Mouse (Mus musculus) gastrocnemius, postnatal 10 days (tissue): ENCODE measurements at regions not wholly inside any gene's neighbourhood (a gene's known extent, or its start where the extent isn't known, plus 50 kb on each side); places are given as distances from the start of the nearest gene placed in this dataset.

Experiments
- DNase-seq: peaks from one replicate; pipeline ENCODE4 v3.0.0; 2021; ENCODE audit warnings: mixed read lengths

- no peak for DNase-seq
Measured at GRCm38 (mm10) chr4:127756238-127756637, 214.5 kb downstream of the CK137956 start.

- DNase-seq: no peak
Measured at GRCm38 (mm10) chr4:127750781-127751180, 220.0 kb downstream of the CK137956 start.

GRCm38 (mm10) chr4:127747876-127748275 lies 222.9 kb downstream of the CK137956 start:
- peak; percentile 17 for DNase-seq

- DNase-seq: no peak
Measured at GRCm38 (mm10) chr4:127736781-127737180, 234.0 kb downstream of the CK137956 start.

GRCm38 (mm10) chr4:127736151-127736550 lies 234.6 kb downstream of the CK137956 start:
- no peak for DNase-seq

- DNase-seq: no peak
Measured at GRCm38 (mm10) chr4:127734641-127735040, 236.1 kb downstream of the CK137956 start.

- no peak for DNase-seq
Measured at GRCm38 (mm10) chr4:127718661-127719060, 252.1 kb downstream of the CK137956 start.

- no peak for DNase-seq
Measured at GRCm38 (mm10) chr4:127712274-127712673, 258.5 kb downstream of the CK137956 start.

- no peak for DNase-seq
Measured at GRCm38 (mm10) chr4:127710816-127711215, 259.9 kb downstream of the CK137956 start.

GRCm38 (mm10) chr4:127709746-127710145 lies 261.0 kb downstream of the CK137956 start:
- no peak for DNase-seq

GRCm38 (mm10) chr4:127708186-127708585 lies 262.6 kb downstream of the CK137956 start:
- DNase-seq: no peak

- DNase-seq: no peak
Measured at GRCm38 (mm10) chr4:127707126-127707525, 263.6 kb downstream of the CK137956 start.

- no peak for DNase-seq
Measured at GRCm38 (mm10) chr4:127701651-127702050, 269.1 kb downstream of the CK137956 start.

GRCm38 (mm10) chr4:127689986-127690385 lies 280.8 kb downstream of the CK137956 start:
- no peak for DNase-seq

GRCm38 (mm10) chr4:127685021-127685420 lies 285.7 kb downstream of the CK137956 start:
- no peak for DNase-seq

GRCm38 (mm10) chr4:127679391-127679790 lies 291.4 kb downstream of the CK137956 start:
- DNase-seq: no peak

- no peak for DNase-seq
Measured at GRCm38 (mm10) chr4:127678437-127678836, 292.3 kb downstream of the CK137956 start.

- DNase-seq: no peak
Measured at GRCm38 (mm10) chr4:127675745-127676315, 294.9 kb downstream of the CK137956 start.

- no peak for DNase-seq
Measured at GRCm38 (mm10) chr4:127659950-127660349, 302.0 kb upstream of the Gjb5 start.

- no peak for DNase-seq
Measured at GRCm38 (mm10) chr4:127651601-127652000, 293.6 kb upstream of the Gjb5 start.

- no peak for DNase-seq
Measured at GRCm38 (mm10) chr4:127648011-127648410, 290.0 kb upstream of the Gjb5 start.

- DNase-seq: no peak
Measured at GRCm38 (mm10) chr4:127647189-127647588, 289.2 kb upstream of the Gjb5 start.

GRCm38 (mm10) chr4:127640251-127641085 lies 282.5 kb upstream of the Gjb5 start:
- no peak for DNase-seq

- no peak for DNase-seq
Measured at GRCm38 (mm10) chr4:127639765-127640164, 281.8 kb upstream of the Gjb5 start.
